ENCODE assay signal across 34 mouse cellular contexts in the genomic region with DNA sequence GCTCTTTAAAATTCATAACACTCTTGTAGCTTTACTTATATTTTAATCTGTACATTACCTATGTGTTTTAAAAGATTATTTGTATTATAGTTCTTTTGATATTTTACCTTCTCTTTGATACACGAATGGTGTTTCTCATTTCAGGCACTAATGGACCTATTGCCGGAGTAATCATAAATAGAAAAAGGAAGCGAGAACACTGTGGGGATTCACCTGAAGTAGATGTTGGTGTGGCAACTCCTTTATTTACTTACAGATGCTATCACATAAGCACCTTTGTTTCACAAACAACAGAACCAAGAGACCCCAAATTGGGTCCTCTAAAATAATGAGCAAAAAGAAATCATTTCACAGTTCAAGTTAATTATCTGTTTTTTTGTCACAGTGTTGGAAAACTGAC.
"Had no signal": no experiment of that assay in that cellular context is flagged by ENCODE, and none has a peak within 500 bp of the region (broad histone marks: within the 10 kb centered on the region; RNA-seq: fewer than 3 reads in every experiment).

No protein-coding gene starts in this region.

- H3K4me3 ChIP-seq: heart, embryonic 10.5 days; heart, embryonic 12.5 days; heart, embryonic 13.5 days; heart, embryonic 15.5 days; hindbrain, embryonic 10.5 days; hindbrain, embryonic 12.5 days; hindbrain, embryonic 13.5 days; hindbrain, embryonic 15.5 days; intestine, embryonic 15.5 days; kidney, embryonic 15.5 days; layer of hippocampus, adult 2 months had no signal

- H3K9me3 ChIP-seq: heart, embryonic 10.5 days; heart, embryonic 12.5 days; heart, embryonic 13.5 days; heart, embryonic 15.5 days; hindbrain, embryonic 10.5 days; hindbrain, embryonic 12.5 days; hindbrain, embryonic 13.5 days; hindbrain, embryonic 15.5 days; intestine, embryonic 15.5 days; kidney, embryonic 15.5 days had no signal

- H3K27ac ChIP-seq: heart, embryonic 10.5 days; heart, embryonic 13.5 days; heart, embryonic 15.5 days; hindbrain, embryonic 10.5 days; hindbrain, embryonic 12.5 days; hindbrain, embryonic 13.5 days; hindbrain, embryonic 14.5 days; hindbrain, embryonic 15.5 days; hindbrain, postnatal 0 days; intestine, embryonic 15.5 days; kidney, embryonic 15.5 days; kidney, postnatal 0 days; layer of hippocampus, adult 2 months had no signal

- H3K9ac ChIP-seq: heart, embryonic 12.5 days; heart, embryonic 13.5 days; heart, embryonic 15.5 days; hindbrain, embryonic 12.5 days; hindbrain, embryonic 13.5 days; hindbrain, embryonic 14.5 days; hindbrain, embryonic 15.5 days; intestine, embryonic 15.5 days; kidney, embryonic 15.5 days had no signal

- H3K4me1 ChIP-seq: heart, embryonic 10.5 days; heart, embryonic 12.5 days; heart, embryonic 13.5 days; heart, embryonic 15.5 days; hindbrain, embryonic 10.5 days; hindbrain, embryonic 12.5 days; hindbrain, embryonic 13.5 days; hindbrain, embryonic 15.5 days; intestine, embryonic 15.5 days; kidney, embryonic 15.5 days had no signal

- H3K4me2 ChIP-seq: heart, embryonic 11.5 days; heart, embryonic 12.5 days; heart, embryonic 13.5 days; heart, embryonic 15.5 days; hindbrain, embryonic 12.5 days; hindbrain, embryonic 13.5 days; hindbrain, embryonic 14.5 days; hindbrain, embryonic 15.5 days; intestine, embryonic 15.5 days; kidney, embryonic 15.5 days had no signal

- H3K27me3 ChIP-seq: heart, embryonic 12.5 days; heart, embryonic 13.5 days; heart, embryonic 15.5 days; hindbrain, embryonic 12.5 days; hindbrain, embryonic 13.5 days; hindbrain, embryonic 15.5 days; intestine, embryonic 15.5 days; kidney, embryonic 15.5 days had no signal

- ATAC-seq: hindbrain, embryonic 16.5 days; hindbrain, postnatal 0 days; inflammation-experienced regulatory T-cells, adult 6 months; intestine, embryonic 15.5 days; intestine, embryonic 16.5 days; intestine, postnatal 0 days had no signal

- H3K36me3 ChIP-seq: heart, embryonic 10.5 days; heart, embryonic 12.5 days; heart, embryonic 13.5 days; heart, embryonic 15.5 days; hindbrain, embryonic 10.5 days; hindbrain, embryonic 12.5 days; hindbrain, embryonic 13.5 days; hindbrain, embryonic 15.5 days; intestine, embryonic 15.5 days; kidney, embryonic 15.5 days had no signal

- DNase-seq: heart, postnatal 10 days; heart, postnatal 36 days; heart, postnatal 4 days; kidney, adult 11 months; kidney, adult 18-20 months; kidney, adult 2 months; kidney, adult 8-10 months; kidney, adult 9 months; kidney, postnatal 10 days; kidney, postnatal 14 days; kidney, postnatal 25 days; kidney, postnatal 36 days; kidney, postnatal 4 days; layer of hippocampus, adult 9-11 months; layer of hippocampus, postnatal 36 days had no signal
